Mouse (Mus musculus): ENCODE results near the gene Endov. TPM values are rescaled to one million over a fixed set of nuclear protein-coding genes. Genes with fewer than 3 reads are reported as not detected.

Gene Endov
- polyA plus RNA-seq, 1 experiment from 2014 or later: 19.1 TPM

GRCm38 (mm10) chr11:119520005-119520712 is 29.0 kb downstream of the Endov start:
- H3K4me3 ChIP-seq: no peak overlapping the region
- ATAC-seq (ENCODE audit: insufficient number of reproducible peaks, insufficient read depth, low FRiP score, low TSS enrichment): no peak
- no peak overlapping the region for H3K4me2 ChIP-seq (replicated peaks)
- peaks cover 15% of the 10 kb centered on the region; the same call in 1 of the 2 replicates for H3K27me3 ChIP-seq
- no peak overlapping the region for H3K9ac ChIP-seq
- H3K36me3 ChIP-seq: no peaks in the 10 kb centered on the region
- no peak overlapping the region for H3K27ac ChIP-seq
- peaks cover 8% of the 10 kb centered on the region for H3K4me1 ChIP-seq
- H3K9me3 ChIP-seq: no peaks in the 10 kb centered on the region
- WGBS: 58% methylated on average over 5 of the region's 5 CpGs

GRCm38 (mm10) chr11:119520713-119521063 is 29.5 kb downstream of the Endov start:
- Histone ChIP-seq H3K27me3 (peaks cover 10% of the 10 kb centered on the region; the same call in 1 of the 2 replicates), H3K27ac (no peak overlapping the region)
- ATAC-seq (ENCODE audit: insufficient number of reproducible peaks, insufficient read depth, low FRiP score, low TSS enrichment): no peak

GRCm38 (mm10) chr11:119521920-119522710 is 31.0 kb downstream of the Endov start:
- no peaks in the 10 kb centered on the region for H3K36me3 ChIP-seq
- no peak overlapping the region for H3K27ac ChIP-seq
- no peaks in the 10 kb centered on the region for H3K9me3 ChIP-seq
- ATAC-seq (ENCODE audit: insufficient number of reproducible peaks, insufficient read depth, low FRiP score, low TSS enrichment): no peak
- H3K27me3 ChIP-seq: 0 out of 2 replicates have a peak, but pooled peaks cover 4% of the 10 kb centered on the region
- WGBS: 91% methylated on average over 6 of the region's 6 CpGs
- H3K4me3 ChIP-seq: no peak overlapping the region
- H3K9ac ChIP-seq: no peak overlapping the region
- H3K4me1 ChIP-seq: peaks cover 3% of the 10 kb centered on the region; the same call in 1 of the 2 replicates
- H3K4me2 ChIP-seq (replicated peaks): no peak overlapping the region

More at GRCm38 (mm10) chr11:119520713-119521063, 29.5 kb downstream of the Endov start:
- Histone ChIP-seq H3K4me2 (replicated peaks) (no peak overlapping the region), H3K9ac (no peak overlapping the region), H3K9me3 (no peaks in the 10 kb centered on the region), H3K4me3 (no peak overlapping the region), H3K4me1 (peaks cover 3% of the 10 kb centered on the region; the same call in 1 of the 2 replicates), H3K36me3 (no peaks in the 10 kb centered on the region)

- Histone ChIP-seq H3K36me3 (no peaks in the 10 kb centered on the region), H3K4me2 (replicated peaks) (no peak overlapping the region), H3K9ac (no peak overlapping the region), H3K27ac (no peak overlapping the region), H3K4me1 (peaks cover 3% of the 10 kb centered on the region; the same call in 1 of the 2 replicates), H3K27me3 (0 out of 2 replicates have a peak, but pooled peaks cover 4% of the 10 kb centered on the region), H3K9me3 (no peaks in the 10 kb centered on the region), H3K4me3 (no peak overlapping the region)
- ATAC-seq (ENCODE audit: insufficient number of reproducible peaks, insufficient read depth, low FRiP score, low TSS enrichment): no peak
- 77% methylated on average over 8 of the region's 8 CpGs for WGBS
These were observed 31.6 kb downstream of the Endov start for GRCm38 (mm10) chr11:119522779-119523178.

GRCm38 (mm10) chr11:119523392-119523791 is 32.2 kb downstream of the Endov start:
- H3K9me3 ChIP-seq: no peaks in the 10 kb centered on the region
- no peak for ATAC-seq (ENCODE audit: insufficient number of reproducible peaks, insufficient read depth, low FRiP score, low TSS enrichment)
- H3K9ac ChIP-seq: no peak overlapping the region
- no peak overlapping the region for H3K27ac ChIP-seq
- WGBS: 84% methylated on average over 3 of the region's 3 CpGs
- peaks cover 3% of the 10 kb centered on the region; the same call in 1 of the 2 replicates for H3K4me1 ChIP-seq
- H3K4me3 ChIP-seq: no peak overlapping the region
- H3K27me3 ChIP-seq: 0 out of 2 replicates have a peak, but pooled peaks cover 4% of the 10 kb centered on the region
- no peak overlapping the region for H3K4me2 ChIP-seq (replicated peaks)
- no peaks in the 10 kb centered on the region for H3K36me3 ChIP-seq

- Histone ChIP-seq H3K27me3 (0 out of 2 replicates have a peak, but pooled peaks cover 6% of the 10 kb centered on the region), H3K4me1 (peaks cover 3% of the 10 kb centered on the region; the same call in 1 of the 2 replicates), H3K9ac (peak overlapping the region; percentile 43; the same call in 1 of the 2 replicates), H3K27ac (no peak overlapping the region), H3K36me3 (no peaks in the 10 kb centered on the region), H3K9me3 (no peaks in the 10 kb centered on the region), H3K4me2 (replicated peaks) (peak overlapping the region; percentile 73), H3K4me3 (peak overlapping the region; percentile 40)
- peak; percentile 91 for ATAC-seq (ENCODE audit: insufficient number of reproducible peaks, insufficient read depth, low FRiP score, low TSS enrichment)
- WGBS: 2% methylated on average over 33 of the region's 33 CpGs
These were observed 33.4 kb downstream of the Endov start for GRCm38 (mm10) chr11:119524545-119524949.

GRCm38 (mm10) chr11:119526068-119526966 is 35.2 kb downstream of the Endov start:
- H3K27me3 ChIP-seq: 0 out of 2 replicates have a peak, but pooled peaks cover 3% of the 10 kb centered on the region
- WGBS: 81% methylated on average over 14 of the region's 14 CpGs
- no peak overlapping the region for H3K4me2 ChIP-seq (replicated peaks)
- H3K27ac ChIP-seq: no peak overlapping the region
- H3K4me1 ChIP-seq: peaks cover 3% of the 10 kb centered on the region; the same call in 1 of the 2 replicates
- H3K4me3 ChIP-seq: no peak overlapping the region
- no peak overlapping the region for H3K9ac ChIP-seq
- no peaks in the 10 kb centered on the region for H3K36me3 ChIP-seq
- no peak for ATAC-seq (ENCODE audit: insufficient number of reproducible peaks, insufficient read depth, low FRiP score, low TSS enrichment)
- no peaks in the 10 kb centered on the region for H3K9me3 ChIP-seq

- H3K36me3 ChIP-seq: no peaks in the 10 kb centered on the region
- peaks cover 3% of the 10 kb centered on the region; the same call in 1 of the 2 replicates for H3K4me1 ChIP-seq
- H3K27me3 ChIP-seq: 0 out of 2 replicates have a peak, but pooled peaks cover 11% of the 10 kb centered on the region
- no peak for ATAC-seq (ENCODE audit: insufficient number of reproducible peaks, insufficient read depth, low FRiP score, low TSS enrichment)
- 63% methylated on average over 11 of the region's 11 CpGs for WGBS
- no peak overlapping the region for H3K4me2 ChIP-seq (replicated peaks)
- H3K9me3 ChIP-seq: no peaks in the 10 kb centered on the region
- no peak overlapping the region for H3K9ac ChIP-seq
- no peak overlapping the region for H3K4me3 ChIP-seq
- H3K27ac ChIP-seq: no peak overlapping the region
These were observed 37.8 kb downstream of the Endov start for GRCm38 (mm10) chr11:119528930-119529329.

GRCm38 (mm10) chr11:119532460-119532859 is 41.3 kb downstream of the Endov start:
- H3K4me2 ChIP-seq (replicated peaks): no peak overlapping the region
- no peaks in the 10 kb centered on the region for H3K4me1 ChIP-seq
- H3K36me3 ChIP-seq: no peaks in the 10 kb centered on the region
- no peak overlapping the region for H3K27ac ChIP-seq
- no peak for ATAC-seq (ENCODE audit: insufficient number of reproducible peaks, insufficient read depth, low FRiP score, low TSS enrichment)
- 75% methylated on average over 8 of the region's 8 CpGs for WGBS
- no peaks in the 10 kb centered on the region for H3K9me3 ChIP-seq
- H3K9ac ChIP-seq: no peak overlapping the region
- no peak overlapping the region for H3K4me3 ChIP-seq
- H3K27me3 ChIP-seq: 0 out of 2 replicates have a peak, but pooled peaks cover 11% of the 10 kb centered on the region

GRCm38 (mm10) chr11:119533745-119534144 is 42.6 kb downstream of the Endov start:
- H3K4me1 ChIP-seq: no peaks in the 10 kb centered on the region
- ATAC-seq (ENCODE audit: insufficient number of reproducible peaks, insufficient read depth, low FRiP score, low TSS enrichment): no peak
- no peak overlapping the region for H3K4me3 ChIP-seq
- no peak overlapping the region for H3K27ac ChIP-seq
- no peaks in the 10 kb centered on the region for H3K36me3 ChIP-seq
- H3K27me3 ChIP-seq: 0 out of 2 replicates have a peak, but pooled peaks cover 11% of the 10 kb centered on the region
- H3K9ac ChIP-seq: no peak overlapping the region
- H3K4me2 ChIP-seq (replicated peaks): no peak overlapping the region
- H3K9me3 ChIP-seq: no peaks in the 10 kb centered on the region
- 70% methylated on average over 7 of the region's 7 CpGs for WGBS

- Histone ChIP-seq H3K36me3 (no peaks in the 10 kb centered on the region), H3K4me1 (no peaks in the 10 kb centered on the region), H3K9ac (no peak overlapping the region), H3K9me3 (no peaks in the 10 kb centered on the region), H3K27ac (no peak overlapping the region), H3K4me3 (no peak overlapping the region), H3K4me2 (replicated peaks) (no peak overlapping the region), H3K27me3 (peaks cover 47% of the 10 kb centered on the region)
- no peak for ATAC-seq (ENCODE audit: insufficient number of reproducible peaks, insufficient read depth, low FRiP score, low TSS enrichment)
- WGBS: 32% methylated on average over 14 of the region's 14 CpGs
These were observed 48.8 kb downstream of the Endov start for GRCm38 (mm10) chr11:119539944-119540343.

Data from embryonic facial prominence, embryonic 12.5 days (tissue).